Mouse (Mus musculus) midbrain, embryonic 14.5 days (tissue): ENCODE measurements around the gene Dnajc7. TPM values are rescaled to one million over a fixed set of nuclear protein-coding genes. Genes with fewer than 3 reads are reported as not detected.
A peak's percentile ranks its signal among the peaks of the same experiment; 100 is the strongest.
"Not testable (repeated sequence)": the region's sequence is repeated elsewhere in the genome, so short reads cannot be mapped to it uniquely, and the experiment has no call there.

Experiments used
- ATAC-seq: fragments of 200-750 bp; cut with Nextera tagmentation; 2 replicates; pipeline ENCODE4 v1.8.0; 2017; ENCODE audit warnings: moderate number of reproducible peaks, moderate library complexity; ENCODE audit not compliant: low FRiP score, low TSS enrichment
- DNase-seq: peaks from one replicate; pipeline ENCODE4 v3.0.0-alpha.2; 2015
- H3K27ac ChIP-seq: fragments of 300-500 bp; sonication (generic); replicated peaks from 2 replicates; pipeline ENCODE4 v1.5.1; 2014; ENCODE audit warnings: mild to moderate bottlenecking, low read depth, low read length, moderate library complexity
- H3K27me3 ChIP-seq: fragments of 300-500 bp; sonication (generic); 2 replicates; pipeline ENCODE4 v1.6.1; 2014; ENCODE audit warnings: low read length, control low read depth, mixed read lengths; ENCODE audit not compliant: control insufficient read depth, insufficient read depth
- H3K36me3 ChIP-seq: fragments of 300-500 bp; sonication (generic); 2 replicates; pipeline ENCODE4 v1.6.1; 2014; ENCODE audit warnings: low read length, control low read depth; ENCODE audit not compliant: control insufficient read depth, insufficient read depth
- H3K4me1 ChIP-seq: fragments of 300-500 bp; sonication (generic); 2 replicates; pipeline ENCODE4 v1.6.1; 2014; ENCODE audit warnings: mild to moderate bottlenecking, antibody characterized with exemption, low read length, control low read depth; ENCODE audit not compliant: control insufficient read depth, insufficient read depth
- H3K4me2 ChIP-seq: fragments of 300-500 bp; sonication (generic); 2 replicates; pipeline ENCODE4 v1.6.1; 2014; ENCODE audit warnings: mild to moderate bottlenecking, low read length, moderate library complexity
- H3K4me3 ChIP-seq: fragments of 300-500 bp; sonication (generic); replicated peaks from 2 replicates; pipeline ENCODE4 v1.5.1; 2014; ENCODE audit warnings: low read depth, low read length
- H3K9ac ChIP-seq: fragments of 300-500 bp; sonication (generic); replicated peaks from 2 replicates; pipeline ENCODE4 v1.6.1; 2014; ENCODE audit warnings: mild to moderate bottlenecking, low read length, moderate library complexity
- H3K9me3 ChIP-seq: fragments of 300-500 bp; sonication (generic); 2 replicates; pipeline ENCODE4 v1.6.1; 2016; ENCODE audit warnings: low read length, control low read depth, mixed read lengths; ENCODE audit not compliant: control insufficient read depth
- WGBS: fragments of 180-500 bp; shearing (Covaris S2); extraction: QIAGEN DNeasy Blood & Tissue Kit; methylation state at CpG from one replicate; pipeline ENCODE4 v1.1.7; 2014; 5-methylcytosine and 5-hydroxymethylcytosine counted together
- polyA plus RNA-seq: library from polyadenylated mRNA; unstranded; fragments of >200 nt; fragmentation: Nextera tagmentation; extraction: Ambion mirVana; gene quantifications from 2 replicates; pipeline ENCODE4 v1.2.1, GENCODE M21; 2014

Gene Dnajc7
- polyA plus RNA-seq, 1 experiment from 2014 or later, result 93.7 TPM

- peaks cover 25% of the 10 kb centered on the region for H3K36me3 ChIP-seq
- DNase-seq (peak; percentile 37), ATAC-seq (no peak)
- peak overlapping the region; percentile 72 for H3K4me2 ChIP-seq
- 62% methylated on average over 5 of the region's 5 CpGs for WGBS
- no peaks in the 10 kb centered on the region for H3K9me3 ChIP-seq
- no peak overlapping the region for H3K27ac ChIP-seq
- 0 out of 2 replicates have a peak overlapping the region, but pooled peaks have one; percentile 79 for H3K4me3 ChIP-seq
- no peaks in the 10 kb centered on the region for H3K27me3 ChIP-seq
- no peak overlapping the region for H3K9ac ChIP-seq
- H3K4me1 ChIP-seq, result peaks cover 20% of the 10 kb centered on the region
Measured at GRCm38 (mm10) chr11:100623867-100624266, 3.9 kb upstream of the Dnajc7 start.

- no peaks in the 10 kb centered on the region for H3K9me3 ChIP-seq
- peak overlapping the region; percentile 72 for H3K4me2 ChIP-seq
- peak overlapping the region; percentile 89 for H3K9ac ChIP-seq
- WGBS, result under 1% methylated on average over 24 of the region's 24 CpGs
- no peaks in the 10 kb centered on the region for H3K27me3 ChIP-seq
- H3K4me3 ChIP-seq, result peak overlapping the region; percentile 79
- DNase-seq (peak; percentile 96), ATAC-seq (peak; percentile 66)
- peaks cover 25% of the 10 kb centered on the region for H3K4me1 ChIP-seq
- peak overlapping the region; percentile 81 for H3K27ac ChIP-seq
- peaks cover 25% of the 10 kb centered on the region for H3K36me3 ChIP-seq
Measured at GRCm38 (mm10) chr11:100622714-100623113, 2.7 kb upstream of the Dnajc7 start.

- Histone ChIP-seq H3K4me2 (peak overlapping the region; percentile 83), H3K4me1 (peaks cover 29% of the 10 kb centered on the region), H3K36me3 (no peaks in the 10 kb centered on the region), H3K4me3 (peak overlapping the region; percentile 90), H3K9me3 (no peaks in the 10 kb centered on the region), H3K27me3 (no peaks in the 10 kb centered on the region), H3K27ac (peak overlapping the region; percentile 95), H3K9ac (peak overlapping the region; percentile 91)
- under 1% methylated on average over 40 of the region's 40 CpGs for WGBS
- peak; percentile 96 for ATAC-seq
- peak; percentile 99 for DNase-seq
Measured at GRCm38 (mm10) chr11:100619485-100619975, 438 bp downstream of the Dnajc7 start.

GRCm38 (mm10) chr11:100618761-100619484, 1.0 kb downstream of the Dnajc7 start, which contains the start of gene Nkiras2:
Gene Nkiras2 (plus strand): TSS chr11:100619244.
- H3K9me3 ChIP-seq, result no peaks in the 10 kb centered on the region
- peak within 1 kb of the TSS; percentile 90 for H3K4me3 ChIP-seq
- DNase-seq (peak; percentile 80), ATAC-seq (peak; percentile 60; the same call in 1 of the 2 replicates)
- H3K36me3 ChIP-seq, result no peaks in the 10 kb centered on the region
- WGBS, result under 1% methylated on average over 36 of the region's 36 CpGs
- H3K4me1 ChIP-seq, result peaks cover 26% of the 10 kb centered on the region
- H3K4me2 ChIP-seq, result peak within 1 kb of the TSS; percentile 83
- H3K9ac ChIP-seq, result peak within 1 kb of the TSS; percentile 91
- H3K27ac ChIP-seq, result peak within 1 kb of the TSS; percentile 95
- no peaks in the 10 kb centered on the region for H3K27me3 ChIP-seq

GRCm38 (mm10) chr11:100617480-100617879, 2.5 kb downstream of the Dnajc7 start:
- no peaks in the 10 kb centered on the region for H3K9me3 ChIP-seq
- peaks cover 18% of the 10 kb centered on the region for H3K4me1 ChIP-seq
- no peaks in the 10 kb centered on the region for H3K36me3 ChIP-seq
- no peaks in the 10 kb centered on the region for H3K27me3 ChIP-seq
- H3K27ac ChIP-seq, result no peak overlapping the region
- no peak for DNase-seq
- 94% methylated on average over 4 of the region's 4 CpGs for WGBS
- peak overlapping the region; percentile 83 for H3K4me2 ChIP-seq
- peak overlapping the region; percentile 90; the same call in 1 of the 2 replicates for H3K4me3 ChIP-seq
- H3K9ac ChIP-seq, result no peak overlapping the region; the same call in 1 of the 2 replicates
- no peak for ATAC-seq

- not testable (repeated sequence) for H3K4me3 ChIP-seq
- 93% methylated on average over 7 of the region's 7 CpGs for WGBS
Measured at GRCm38 (mm10) chr11:100616836-100617235, 3.1 kb downstream of the Dnajc7 start.

GRCm38 (mm10) chr11:100616332-100616731, 3.6 kb downstream of the Dnajc7 start:
- Histone ChIP-seq H3K27me3 (no peaks in the 10 kb centered on the region), H3K9me3 (no peaks in the 10 kb centered on the region), H3K4me1 (peaks cover 18% of the 10 kb centered on the region), H3K27ac (no peak overlapping the region), H3K9ac (no peak overlapping the region), H3K4me3 (no peak overlapping the region), H3K4me2 (no peak overlapping the region), H3K36me3 (no peaks in the 10 kb centered on the region)
- DNase-seq (no peak), ATAC-seq (no peak)
- 86% methylated on average over 5 of the region's 5 CpGs for WGBS

More at GRCm38 (mm10) chr11:100616836-100617235, 3.1 kb downstream of the Dnajc7 start:
- not testable (repeated sequence) for H3K27me3 ChIP-seq, ATAC-seq, DNase-seq, H3K9ac ChIP-seq, H3K4me2 ChIP-seq, H3K27ac ChIP-seq, H3K9me3 ChIP-seq, H3K36me3 ChIP-seq
- peaks cover 18% of the 10 kb centered on the region for H3K4me1 ChIP-seq

GRCm38 (mm10) chr11:100613241-100613640, 6.7 kb downstream of the Dnajc7 start:
- Histone ChIP-seq H3K36me3 (0 out of 2 replicates have a peak, but pooled peaks cover 1% of the 10 kb centered on the region), H3K9ac (no peak overlapping the region), H3K4me2 (no peak overlapping the region), H3K4me1 (peaks cover 9% of the 10 kb centered on the region), H3K4me3 (no peak overlapping the region), H3K9me3 (no peaks in the 10 kb centered on the region), H3K27ac (no peak overlapping the region), H3K27me3 (no peaks in the 10 kb centered on the region)
- peak; percentile 64 for DNase-seq
- no peak for ATAC-seq
- 94% methylated on average over 3 of the region's 3 CpGs for WGBS
